Mouse (Mus musculus) induced T-regulatory cell, adult 2 months (primary cell): ENCODE measurements around the gene Mypn.
A peak's percentile ranks its signal among the peaks of the same experiment; 100 is the strongest.

Source experiments
- DNase-seq: peaks from one replicate; pipeline ENCODE4 v3.0.0-alpha.2; 2012; ENCODE audit warnings: low read depth

The Mypn gene

DNA sequence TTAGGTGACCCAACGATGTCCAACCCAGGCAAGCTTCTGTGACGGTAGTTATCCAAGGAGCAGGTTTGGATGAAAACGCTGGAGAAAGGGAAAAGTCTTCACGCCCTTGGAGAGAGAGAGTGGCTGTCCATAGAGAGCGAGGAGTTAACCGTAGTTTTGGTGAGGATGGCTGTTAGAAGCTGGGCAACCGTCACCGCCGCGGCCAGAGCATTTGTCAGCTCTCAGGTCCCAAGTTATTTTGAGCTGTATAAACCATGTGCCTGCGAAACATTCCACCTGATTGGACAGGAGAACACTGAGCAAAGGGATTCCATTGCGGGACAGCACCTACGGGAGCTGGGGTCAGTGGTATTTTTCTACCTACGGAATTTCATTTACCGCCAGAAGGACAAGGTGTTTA lies at the start of gene Mypn:
TSS of gene Mypn (minus strand) at position 225 of the 400 bp plus-strand sequence.
- DNase-seq, result no peak

DNA sequence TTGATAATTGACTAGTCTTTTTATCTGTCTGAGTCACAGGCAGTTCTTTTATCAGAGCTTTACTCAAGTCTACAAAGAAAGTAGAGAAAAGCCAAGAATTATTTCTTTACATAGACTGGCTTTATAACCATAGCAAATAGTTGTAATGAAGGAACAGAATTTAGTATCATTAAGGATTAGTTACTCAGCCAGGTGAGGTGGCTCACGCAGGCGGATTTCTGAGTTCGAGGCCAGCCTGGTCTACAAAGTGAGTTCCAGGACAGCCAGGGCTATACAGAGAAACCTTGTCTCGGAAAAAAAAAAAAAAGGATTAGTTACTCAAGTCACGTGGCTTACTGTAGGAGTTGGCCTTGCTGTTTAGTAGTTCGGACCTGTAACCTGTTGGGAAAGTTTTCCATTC lies 44.7 kb upstream of the Mypn start:
- no peak for DNase-seq

DNA sequence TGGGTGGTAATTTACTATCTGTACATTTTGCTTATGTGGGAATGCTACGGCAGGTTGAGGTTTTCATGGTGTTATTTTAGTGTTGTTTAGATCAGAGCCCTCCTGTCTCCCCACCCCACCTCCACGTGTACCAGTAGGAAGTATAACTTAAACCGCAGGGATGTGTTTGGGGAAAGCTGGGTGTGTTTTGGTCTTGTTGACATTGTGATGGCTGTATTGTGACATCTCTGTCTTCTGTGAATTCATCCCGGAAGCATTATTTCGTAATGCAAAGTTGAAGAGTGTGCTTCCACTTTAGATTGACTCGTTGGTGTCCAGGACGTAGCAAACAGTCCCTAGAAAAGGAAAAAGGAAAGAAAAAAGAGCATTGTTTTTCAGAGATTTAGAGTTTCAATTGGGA lies 43.7 kb upstream of the Mypn start:
- peak; percentile 18 for DNase-seq

DNA sequence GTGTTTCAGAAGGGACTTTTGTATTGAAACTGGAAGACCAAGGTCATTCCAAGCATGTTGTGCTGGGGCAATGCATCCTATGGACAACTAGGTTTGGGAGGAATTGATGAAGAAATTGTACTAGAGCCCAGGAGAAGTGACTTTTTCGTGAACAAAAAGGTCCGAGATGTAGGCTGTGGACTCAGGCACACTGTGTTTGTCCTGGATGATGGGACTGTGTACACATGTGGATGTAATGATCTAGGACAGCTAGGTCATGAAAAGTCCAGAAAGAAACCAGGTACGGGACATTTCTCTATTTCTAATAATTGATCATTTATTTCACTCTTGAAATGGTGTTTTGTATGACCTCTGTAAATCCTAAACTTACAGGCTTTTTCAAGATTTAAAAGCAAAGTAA lies 42.1 kb upstream of the Mypn start:
- peak; percentile 34 for DNase-seq

DNA sequence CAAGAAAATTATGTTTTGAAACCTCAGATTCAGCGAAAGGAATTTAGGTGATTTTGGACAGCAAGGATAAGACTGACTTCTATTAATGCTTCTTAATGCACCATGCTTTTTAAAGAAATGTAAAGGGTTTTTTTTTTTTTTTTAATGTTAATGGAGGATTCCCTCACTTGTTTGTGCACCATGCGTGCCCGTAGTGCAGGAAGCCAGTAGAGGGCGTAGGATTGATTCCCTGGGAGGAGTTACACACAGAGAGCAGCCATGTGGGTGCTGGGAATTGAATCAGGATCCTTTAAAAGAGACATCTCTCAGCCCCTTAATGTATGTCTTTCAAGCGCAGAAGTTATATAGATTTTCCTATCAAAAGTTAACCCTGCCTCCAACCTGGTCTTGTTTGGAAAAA lies 41.0 kb upstream of the Mypn start:
- DNase-seq, result peak; percentile 64

DNA sequence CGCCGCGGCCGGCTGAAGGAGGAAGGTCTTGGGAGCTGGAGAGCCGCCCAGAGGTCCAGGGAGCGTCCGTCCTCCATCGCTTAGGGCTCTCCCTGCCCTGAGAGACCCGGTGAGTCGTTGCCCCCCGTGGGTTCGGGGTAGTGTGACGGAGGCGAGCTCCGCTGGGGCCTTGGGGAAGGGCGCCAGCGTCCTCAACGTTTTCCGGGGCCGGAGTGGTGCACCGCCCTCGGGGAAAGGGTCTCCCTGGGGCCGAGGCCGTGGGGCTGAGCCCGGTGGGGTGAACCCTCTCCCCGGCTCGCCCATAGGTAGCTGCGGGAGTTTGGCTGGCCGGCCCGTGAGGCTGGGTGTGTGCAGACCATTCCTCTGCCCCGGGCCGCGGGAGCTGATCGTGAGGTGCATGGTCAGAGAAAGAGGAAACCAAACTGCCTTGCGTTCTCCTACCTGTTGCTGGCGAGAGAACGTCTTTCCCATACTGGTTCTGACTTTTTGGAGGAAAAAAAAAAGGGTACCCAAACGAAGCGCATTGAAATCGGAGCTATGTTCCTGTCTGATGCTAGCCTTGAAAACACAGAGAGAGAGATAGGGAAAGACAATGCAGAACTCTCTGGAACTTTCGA lies 40.4 kb upstream of the Mypn start:
- peak; percentile 56 for DNase-seq

DNA sequence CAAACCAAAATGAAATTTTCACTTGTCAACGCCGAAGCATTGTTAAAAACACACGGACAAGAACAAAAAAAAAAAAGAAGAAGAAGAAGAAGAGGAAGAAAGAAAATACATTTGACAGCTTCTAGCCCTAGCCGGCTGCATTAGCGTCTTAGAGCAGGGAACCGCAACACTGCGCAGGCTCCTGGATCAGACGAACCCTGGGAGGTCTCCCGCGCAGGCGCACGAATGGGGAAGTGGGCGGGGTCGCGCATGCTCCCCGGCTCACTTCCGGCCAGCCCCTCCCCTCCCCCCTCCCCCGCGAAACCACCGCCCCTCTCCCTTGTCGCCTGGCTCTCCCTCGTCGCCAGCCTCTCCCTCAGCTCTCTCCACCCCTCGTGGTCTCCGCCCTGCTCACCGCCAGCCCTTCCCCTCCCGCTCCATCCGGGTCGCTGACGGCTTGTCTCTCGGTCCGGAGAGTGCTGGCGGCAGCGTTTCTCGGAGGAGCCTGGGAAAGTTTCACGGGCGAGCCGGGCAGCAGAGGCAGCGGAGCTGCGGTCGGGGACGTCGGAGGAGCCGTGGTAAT lies 39.8 kb upstream of the Mypn start, which contains the start of gene Herc4:
TSS of gene Herc4 (plus strand) at position 318 of the 562 bp plus-strand sequence.
- peak; percentile 96 for DNase-seq

DNA sequence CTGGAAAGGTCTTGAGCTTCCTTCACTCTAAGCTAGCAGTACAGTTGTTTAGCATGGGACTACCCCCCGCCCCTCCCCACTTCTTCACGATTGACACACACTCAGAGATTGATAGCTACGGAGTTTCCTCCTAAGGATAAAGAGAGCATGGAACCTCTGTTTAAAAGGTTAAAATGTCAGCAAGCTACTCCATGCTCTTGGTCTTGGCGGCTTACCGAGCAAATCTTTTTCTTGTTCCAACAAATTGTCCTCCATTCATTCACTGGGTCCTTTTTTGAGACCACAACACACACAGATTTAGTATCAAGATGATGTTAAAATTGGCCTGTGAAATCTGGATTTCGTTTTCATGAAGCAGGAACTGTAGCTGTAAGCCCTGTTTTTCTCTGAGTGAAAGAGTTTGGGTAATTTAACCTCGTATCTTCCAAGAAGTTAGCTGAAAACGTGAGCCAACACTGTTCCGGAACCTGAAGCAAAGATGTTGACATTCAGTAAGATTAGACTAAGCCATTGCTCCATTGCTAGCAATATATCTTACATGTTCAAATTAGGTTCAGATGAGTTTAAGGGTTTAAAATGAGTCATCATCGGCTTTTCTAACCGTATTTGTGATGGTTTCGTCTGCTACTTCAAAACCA lies 39.2 kb upstream of the Mypn start:
- no peak for DNase-seq

DNA sequence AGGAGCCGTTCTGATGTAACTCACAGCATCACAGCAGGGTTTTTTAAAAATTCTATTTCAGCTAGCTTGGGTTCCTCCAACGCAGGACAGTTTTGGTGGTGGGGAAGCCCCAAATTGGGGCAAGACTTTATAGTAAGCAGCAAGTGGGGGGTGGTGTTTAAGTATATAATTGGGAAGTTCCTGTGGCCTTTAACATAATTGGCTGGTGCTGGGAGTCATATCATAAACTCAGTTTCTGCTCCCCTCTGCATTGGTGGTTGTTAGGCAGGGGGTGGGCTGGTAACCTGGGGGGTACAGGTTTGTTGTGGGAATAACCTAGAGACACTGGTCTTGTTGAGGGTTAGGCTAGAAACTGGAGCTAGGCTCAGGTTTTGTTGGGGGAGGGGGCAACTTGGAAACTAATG lies 37.1 kb upstream of the Mypn start:
- peak; percentile 61 for DNase-seq

DNA sequence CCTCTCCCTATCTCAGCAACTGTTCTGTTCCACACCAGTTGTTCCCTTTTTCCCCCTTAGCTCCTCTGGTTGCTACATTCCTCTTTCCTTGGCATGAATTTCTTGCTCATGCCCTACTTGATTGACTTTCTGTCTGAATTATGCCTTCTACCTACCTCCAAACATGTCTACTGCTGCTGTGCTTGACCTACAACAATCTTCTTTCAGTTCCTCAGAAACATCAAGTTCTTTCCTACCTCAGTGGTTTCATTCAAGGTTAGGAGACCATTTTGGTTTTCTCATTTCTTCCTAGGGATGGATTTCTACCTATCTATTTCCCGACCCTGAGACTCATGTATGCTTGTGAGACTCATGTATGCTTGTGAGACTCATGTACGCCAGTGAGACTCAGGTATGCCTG lies 36.1 kb upstream of the Mypn start:
- DNase-seq, result no peak

DNA sequence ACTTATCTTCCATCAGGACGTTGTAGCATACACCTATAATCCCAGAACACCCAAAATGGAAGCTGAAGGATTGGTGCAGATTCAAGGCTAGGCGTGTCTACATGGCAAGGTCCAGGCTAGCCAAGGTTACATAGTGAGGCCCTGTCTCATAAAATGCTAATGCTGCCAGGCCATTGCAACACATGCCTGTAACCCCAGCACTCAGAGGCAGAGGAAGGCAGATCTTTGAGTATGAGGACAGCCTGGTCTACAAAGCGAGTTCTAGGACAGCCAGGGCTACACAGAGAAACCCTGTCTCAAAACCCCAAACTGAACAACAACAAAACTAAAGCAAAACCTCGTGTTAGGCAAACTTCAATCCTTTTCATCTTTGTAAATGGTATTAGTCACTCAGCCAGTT lies 34.3 kb upstream of the Mypn start:
- DNase-seq, result no peak

DNA sequence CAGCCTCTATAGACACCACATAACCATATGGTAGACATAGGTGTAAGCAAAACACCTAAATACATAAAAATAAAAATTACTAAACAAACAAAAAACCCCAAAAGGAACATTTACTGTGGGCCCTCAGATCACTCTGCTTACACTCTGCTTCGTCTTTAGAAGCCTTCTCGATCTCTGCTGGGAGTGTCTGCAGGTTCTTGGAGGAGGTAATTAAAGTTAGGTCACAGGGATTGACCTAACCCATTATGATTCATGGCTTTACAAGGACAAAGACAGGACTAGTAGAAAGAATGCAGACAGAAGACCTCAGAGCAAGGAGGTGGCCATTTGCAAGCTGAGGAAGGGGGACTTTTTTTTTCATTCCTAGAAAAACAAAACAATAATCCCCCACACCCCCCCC lies 33.5 kb upstream of the Mypn start:
- DNase-seq, result no peak

DNA sequence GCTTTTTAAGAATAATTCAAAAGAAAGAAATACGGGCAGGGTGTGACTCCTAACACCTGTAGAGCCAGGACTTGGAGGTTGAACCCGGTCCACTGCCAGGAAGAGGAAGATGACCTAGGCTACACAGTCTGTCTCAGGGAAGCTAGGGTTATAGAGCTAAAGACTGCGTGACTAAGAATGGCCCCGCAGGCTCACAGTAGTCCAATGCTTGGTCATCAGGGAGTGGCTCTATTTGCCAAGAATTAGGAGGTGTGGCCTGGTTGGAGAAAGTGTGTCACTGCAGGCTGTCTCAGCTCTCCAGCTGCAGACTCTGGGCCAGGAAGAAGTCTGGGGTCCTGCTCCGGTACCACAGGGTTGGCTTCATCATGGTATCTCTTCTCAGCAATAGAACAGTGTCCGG lies 32.9 kb upstream of the Mypn start:
- DNase-seq, result no peak

DNA sequence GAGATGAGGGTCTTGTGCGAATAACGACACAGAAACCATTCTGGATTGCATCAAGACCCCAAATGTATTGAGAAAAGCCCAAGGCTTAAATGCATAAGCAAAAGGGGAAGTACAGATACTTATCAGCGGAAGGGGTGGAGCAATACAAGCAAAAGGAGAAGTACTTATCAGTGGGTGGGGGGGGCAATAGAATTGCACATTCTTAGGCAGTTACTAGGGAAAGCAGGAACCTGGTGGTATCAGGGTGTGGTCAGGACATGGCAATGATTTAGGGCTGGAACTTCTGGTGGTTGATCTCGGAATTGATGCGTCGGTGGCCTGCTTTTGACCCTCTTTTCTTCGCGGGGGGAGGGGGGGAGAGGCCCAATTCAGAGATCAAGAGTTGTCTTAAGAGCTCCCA lies 32.1 kb upstream of the Mypn start:
- no peak for DNase-seq

DNA sequence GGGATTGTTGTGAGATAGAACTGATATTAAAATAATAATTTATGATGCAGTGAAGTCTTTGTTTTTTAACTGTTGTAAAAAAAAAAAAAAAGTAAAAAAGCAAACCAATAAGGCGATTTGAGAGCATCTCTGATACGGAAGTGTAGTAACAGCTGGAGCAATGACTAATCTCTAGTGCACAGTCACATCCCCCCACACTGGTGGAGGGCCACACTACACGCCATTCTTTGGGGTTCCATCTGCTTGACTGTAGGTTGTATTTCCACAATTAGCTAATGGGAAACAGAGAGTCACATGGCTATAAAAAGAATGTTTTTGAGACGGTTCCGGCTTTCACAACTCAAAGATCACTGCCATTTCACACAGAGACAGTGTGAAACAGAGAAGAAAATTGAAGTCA lies 30.4 kb upstream of the Mypn start:
- DNase-seq, result no peak

DNA sequence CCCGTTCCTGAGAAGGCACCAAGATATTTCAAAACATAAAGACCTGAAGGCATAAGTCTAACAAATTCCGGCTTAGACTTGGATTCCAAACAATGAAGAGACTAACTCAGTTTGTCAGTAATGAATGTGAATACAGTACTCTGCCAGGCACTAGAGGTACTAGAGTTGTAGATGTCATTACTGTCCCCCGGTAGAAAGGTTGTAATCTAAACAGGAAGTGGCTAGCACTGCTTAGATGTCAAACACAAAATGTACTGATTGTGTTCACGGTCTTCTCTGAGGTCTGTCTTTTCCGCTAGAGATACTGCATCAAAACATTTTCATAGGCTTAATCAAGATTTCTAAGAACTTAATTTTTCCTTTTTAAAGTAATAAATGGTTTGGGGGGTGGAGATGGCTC lies 27.9 kb upstream of the Mypn start:
- peak; percentile 69 for DNase-seq

DNA sequence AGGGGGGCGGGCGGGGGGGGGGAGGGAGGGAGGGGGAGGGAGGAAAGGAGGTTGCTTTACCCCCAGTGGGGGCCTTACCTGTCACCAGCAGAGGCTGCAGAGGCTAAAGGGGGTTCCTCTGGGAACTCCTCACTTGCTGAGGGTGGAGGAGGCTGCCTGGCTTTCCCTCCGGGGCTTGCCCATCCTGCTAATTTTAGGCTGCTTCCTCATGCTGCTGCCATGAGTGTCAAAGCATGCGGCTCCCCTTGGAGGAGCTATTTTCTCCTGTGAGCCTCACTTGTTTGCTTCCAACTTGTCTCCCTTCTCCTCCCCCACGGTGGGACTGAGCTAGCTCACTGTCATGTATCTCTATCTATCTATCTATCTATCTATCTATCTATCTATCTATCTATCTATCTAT lies 27.1 kb upstream of the Mypn start:
- no peak for DNase-seq

DNA sequence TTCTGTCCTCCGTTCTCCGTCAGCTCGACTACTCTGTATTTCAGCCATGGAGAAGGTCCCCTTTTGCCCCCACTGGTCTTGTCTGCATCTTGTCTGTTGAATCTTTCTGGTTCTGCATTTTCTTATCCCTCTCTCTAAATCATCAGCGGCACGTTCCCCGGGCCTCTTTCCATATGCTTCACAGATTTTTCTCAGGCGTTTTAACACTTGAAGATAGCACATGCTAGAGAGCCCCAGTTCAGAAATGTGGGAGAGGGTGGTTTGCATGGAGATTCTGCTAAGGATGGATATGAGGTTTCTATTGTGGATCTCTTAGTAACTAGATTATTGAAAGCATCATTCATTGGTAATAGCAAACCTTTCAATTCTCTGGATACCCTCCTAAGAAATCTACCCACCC lies 26.5 kb upstream of the Mypn start:
- DNase-seq, result no peak

DNA sequence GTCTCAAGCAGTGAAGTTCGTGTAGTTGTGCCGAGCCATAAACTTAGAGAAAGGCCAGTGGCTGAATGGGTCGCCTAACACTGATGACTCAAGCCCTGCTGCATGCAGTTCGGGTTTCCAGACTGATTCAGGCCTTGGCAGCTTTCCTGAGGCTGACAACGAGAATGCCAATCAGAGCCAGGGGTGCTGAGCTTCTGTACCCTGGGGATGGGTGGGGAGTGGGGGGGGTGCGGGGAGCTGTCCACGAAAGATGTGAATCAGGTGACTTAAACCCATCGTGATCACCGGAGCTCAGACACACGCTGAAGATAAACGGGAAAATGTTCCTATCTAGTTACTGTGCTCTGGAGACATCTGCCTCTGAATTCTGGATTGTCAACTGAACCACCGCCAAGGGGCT lies 20.6 kb upstream of the Mypn start:
- DNase-seq, result no peak

DNA sequence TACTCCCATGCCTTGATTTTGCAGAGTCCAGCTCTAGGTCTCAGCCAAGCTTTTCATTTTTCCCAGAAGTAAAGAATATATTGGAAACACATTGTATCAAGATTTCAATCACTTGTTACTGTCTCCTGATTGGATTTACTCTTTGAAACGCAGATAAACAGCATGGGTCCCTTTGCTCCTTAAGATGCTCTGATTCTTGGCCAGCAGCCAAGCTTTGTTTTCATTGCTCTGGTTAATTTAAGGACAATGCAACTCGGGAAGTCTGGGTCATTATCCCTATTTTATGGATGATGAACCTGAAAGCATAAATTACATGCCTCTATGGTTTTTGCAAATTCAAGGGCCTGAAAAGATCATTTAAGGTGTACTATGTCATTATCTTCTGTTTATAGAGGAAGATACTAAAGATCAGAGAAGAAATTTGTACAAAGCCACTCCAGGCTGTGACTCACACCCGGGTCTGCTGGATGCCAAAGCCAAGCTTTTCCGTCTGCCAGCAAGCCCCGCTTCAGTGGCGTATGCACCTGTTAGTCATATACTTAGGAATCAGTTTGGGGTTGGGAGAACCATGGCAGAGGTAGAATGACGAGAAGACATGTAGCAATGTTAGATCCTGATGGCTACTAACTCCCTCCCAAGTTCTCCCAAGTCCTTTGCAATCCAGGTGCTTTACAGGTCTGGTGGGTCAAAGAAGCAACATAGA lies 17.5 kb upstream of the Mypn start:
- no peak for DNase-seq

DNA sequence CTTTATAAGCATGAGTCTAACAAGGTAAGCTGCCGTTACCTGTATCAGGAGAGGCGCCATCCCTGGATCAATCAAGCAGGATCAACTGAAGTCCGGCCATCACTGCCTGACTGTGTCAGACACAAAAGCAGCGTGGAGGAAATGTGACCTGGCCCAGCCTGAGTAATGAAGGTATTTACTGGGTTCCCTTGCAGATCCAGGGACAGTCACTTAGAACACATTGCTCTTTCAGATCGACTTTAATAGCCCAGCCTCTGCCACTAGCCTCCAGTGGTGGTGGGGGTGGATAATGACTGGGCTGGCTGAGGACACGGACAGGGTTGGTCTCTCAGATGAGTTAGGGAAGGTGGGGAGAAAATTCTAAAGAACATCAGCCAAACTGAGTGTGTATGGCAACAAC lies 5.1 kb upstream of the Mypn start:
- no peak for DNase-seq

DNA sequence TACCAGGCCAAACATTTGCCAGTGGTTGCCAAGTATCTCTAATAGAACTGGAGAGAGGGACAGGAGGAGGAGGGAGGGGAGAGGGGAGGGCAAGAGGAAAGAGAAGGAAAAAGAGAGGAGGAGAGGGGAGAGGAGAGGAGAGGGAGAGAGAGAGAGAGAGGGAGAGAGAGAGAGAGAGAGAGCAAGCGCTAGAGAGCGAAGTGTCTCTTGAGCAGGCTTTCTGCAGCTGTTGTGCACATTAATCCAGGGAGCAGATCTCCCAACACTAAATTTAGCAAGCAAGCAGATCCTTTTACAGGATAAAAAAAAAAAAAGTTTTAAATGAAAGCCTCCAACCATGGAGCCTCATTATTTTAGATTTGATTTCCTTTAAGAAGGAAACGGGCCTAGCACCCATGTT lies 750 bp downstream of the Mypn start:
- DNase-seq, result no peak

DNA sequence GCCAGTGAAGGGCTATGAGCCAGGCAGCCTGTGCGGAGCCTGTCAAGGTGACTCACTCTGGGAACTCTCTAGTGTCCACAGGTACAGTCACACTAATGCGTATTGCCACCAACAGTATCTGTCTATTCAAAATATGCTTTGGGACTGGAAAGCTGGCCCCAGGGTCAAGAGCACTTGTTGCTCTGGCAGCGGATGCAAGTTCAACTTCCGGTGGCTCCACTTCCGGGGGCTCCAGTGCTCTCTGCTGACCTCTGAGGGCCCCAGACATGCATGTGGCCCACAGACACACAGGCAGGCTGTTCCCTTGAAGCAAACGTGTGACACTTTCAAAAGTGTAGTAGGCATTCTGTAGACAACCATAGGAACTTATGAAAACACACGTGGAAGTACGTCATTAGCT lies 2.2 kb downstream of the Mypn start:
- DNase-seq, result no peak
